Mouse (Mus musculus) Patski (cell line): Measurements from ENCODE around the gene Mrpl22. TPM values are rescaled to one million over a fixed set of nuclear protein-coding genes. Genes with fewer than 3 reads are reported as not detected.

ENCODE experiments used
- ATAC-seq: fragments of 100-300 bp; one replicate; pipeline ENCODE4 v1.8.0; 2021
- CTCF ChIA-PET: fragments of 350-600 bp; sonication (Branson Sonifier 250); formaldehyde crosslinking; loops from one replicate; lab custom pipeline; 2022; ENCODE audit warnings: inconsistent platforms; lab: Charles Lee
- POLR2A ChIA-PET: fragments of 350-600 bp; sonication (Branson Sonifier 250); formaldehyde crosslinking; loops from one replicate; lab custom pipeline; 2022; ENCODE audit warnings: antibody characterized with exemption, inconsistent platforms; lab: Charles Lee
- DNase-seq: peaks from one replicate; pipeline ENCODE4 v3.0.0-alpha.2; 2011; ENCODE audit warnings: low read depth, low spot score
- H3K27me3 ChIP-seq: fragments of 371-371 bp; one replicate; pipeline ENCODE4 v1.5.1; 2021
- CTCF ChIP-seq: fragments of 100-300 bp; IDR thresholded peaks from one replicate; pipeline ENCODE4 v1.5.1; 2021
- in situ Hi-C: fragments of 300-500 bp; cut with MboI; formaldehyde crosslinking; loops from 3 replicates; pipeline ENCODE4 v1.11.1; 2018; ENCODE audit warnings: low pct_unique_long_range_greater_than_20kb, mixed read lengths
- polyA plus RNA-seq: library from polyadenylated mRNA; unstranded; gene quantifications from one replicate; pipeline ENCODE4 v1.2.3, GENCODE M21; 2021

The Mrpl22 gene
- 56.1 TPM for polyA plus RNA-seq

GRCm38 (mm10) chr11:58171459-58172091 lies at the start of gene Mrpl22:
Mrpl22 (plus strand) TSS chr11:58171661.
- ATAC-seq (peak; percentile 45), DNase-seq (peak; percentile 79)
- H3K27me3 ChIP-seq = no peaks in the 10 kb centered on the region
- no peak for TF ChIP-seq CTCF
- POLR2A ChIA-PET = interaction anchor here (0.8 kb wide), 1 partner anchor 219 kb away, joined by 4 read pairs; no protein-coding TSS in a partner anchor
- CTCF ChIA-PET = no interaction called here
- in situ Hi-C loops = no loop called here

DNA sequence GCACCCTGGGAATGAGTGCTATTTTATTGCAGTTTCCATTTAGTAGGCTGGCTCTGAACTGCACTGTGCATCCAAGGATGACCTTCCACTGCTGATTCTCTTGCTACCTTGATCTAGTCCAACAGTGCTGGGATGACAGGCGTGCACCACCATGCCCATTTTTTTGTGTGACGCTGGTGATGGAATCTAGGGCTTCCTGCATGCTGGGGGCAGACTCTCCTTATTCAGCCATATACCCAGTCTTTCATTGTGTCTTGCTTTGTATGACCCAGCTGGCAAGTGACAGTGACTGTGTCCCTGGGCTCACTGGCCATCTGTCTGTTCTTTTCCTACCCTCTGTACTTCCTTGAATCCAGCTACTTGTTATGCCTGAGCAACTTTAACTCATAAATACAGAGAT lies 47.8 kb upstream of the Mrpl22 start:
- no peaks in the 10 kb centered on the region for H3K27me3 ChIP-seq
- in situ Hi-C loops = no loop called here
- ChIA-PET POLR2A (no interaction called here), CTCF (no interaction called here)
- ATAC-seq (no peak), DNase-seq (no peak)
- no peak for TF ChIP-seq CTCF

DNA sequence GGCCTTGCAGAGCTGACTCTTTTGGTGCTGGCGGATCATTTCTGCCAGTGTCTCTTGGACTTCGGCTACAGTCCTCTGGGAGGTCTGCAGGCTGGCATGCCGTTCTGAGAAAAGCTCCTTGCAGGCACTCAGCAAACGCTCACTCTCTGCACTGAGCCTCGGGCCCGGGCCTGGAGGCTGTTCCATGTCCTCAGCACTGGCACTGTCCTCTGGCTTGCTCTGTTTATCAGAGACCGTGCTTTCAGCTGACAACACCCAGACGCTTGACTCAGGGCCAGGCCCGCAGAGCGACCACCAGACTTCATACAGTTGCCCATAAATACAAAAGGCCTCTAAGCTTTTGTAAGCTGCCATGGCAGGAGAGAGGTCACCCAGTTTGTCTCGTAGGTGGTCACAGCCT lies 46.4 kb upstream of the Mrpl22 start:
- CTCF ChIA-PET = no interaction called here
- in situ Hi-C loops = no loop called here
- POLR2A ChIA-PET = interaction anchor here (0.9 kb wide), 1 partner anchor 16 kb away, joined by 3 read pairs; no protein-coding TSS in a partner anchor
- ATAC-seq = no peak
- DNase-seq = no peak
- TF ChIP-seq CTCF = no peak
- no peaks in the 10 kb centered on the region for H3K27me3 ChIP-seq

DNA sequence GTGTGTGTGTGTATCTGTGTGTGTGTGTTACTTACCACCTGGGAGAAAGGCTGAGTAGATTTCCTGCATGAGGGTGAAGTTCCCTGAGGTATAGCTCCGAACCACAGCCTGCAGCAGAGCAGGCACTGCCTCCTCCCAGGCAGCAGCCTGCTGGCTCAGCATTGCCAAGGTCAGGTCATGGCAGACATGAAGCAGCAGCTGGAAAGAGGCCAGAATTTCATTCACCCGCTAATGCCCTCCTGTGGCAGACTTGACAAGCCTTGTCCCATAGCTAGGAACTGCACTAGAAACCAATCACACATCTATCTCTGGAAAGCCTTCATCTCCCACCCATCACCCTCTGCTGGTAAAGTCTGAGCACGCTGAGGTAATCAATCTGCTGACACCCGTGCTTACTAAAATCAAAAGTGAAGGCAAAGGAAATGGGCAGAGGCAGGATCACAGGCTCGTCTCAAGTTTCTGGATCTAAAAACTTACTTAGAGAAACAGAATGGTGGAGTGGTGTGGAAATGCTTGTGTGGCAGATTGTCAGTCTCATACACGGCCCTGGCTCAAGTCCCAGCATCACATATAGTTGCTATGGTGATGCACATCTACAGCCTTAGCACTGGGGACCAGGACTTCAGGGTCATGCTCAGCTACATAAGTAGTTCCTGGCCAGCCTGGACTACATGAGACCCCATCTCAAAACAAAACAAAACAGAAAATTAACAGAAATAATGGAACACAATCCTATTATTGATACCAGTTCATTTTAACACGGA lies 44.9 kb upstream of the Mrpl22 start:
- DNase-seq (no peak), ATAC-seq (no peak)
- in situ Hi-C loops = no loop called here
- H3K27me3 ChIP-seq = no peaks in the 10 kb centered on the region
- POLR2A ChIA-PET = no interaction called here
- CTCF ChIA-PET = interaction anchor here (1.2 to 1.5 kb wide), 4 partner anchors 9 to 192 kb away, joined by 3 to 4 read pairs (median 4); no protein-coding TSS in a partner anchor
- no peak for TF ChIP-seq CTCF

DNA sequence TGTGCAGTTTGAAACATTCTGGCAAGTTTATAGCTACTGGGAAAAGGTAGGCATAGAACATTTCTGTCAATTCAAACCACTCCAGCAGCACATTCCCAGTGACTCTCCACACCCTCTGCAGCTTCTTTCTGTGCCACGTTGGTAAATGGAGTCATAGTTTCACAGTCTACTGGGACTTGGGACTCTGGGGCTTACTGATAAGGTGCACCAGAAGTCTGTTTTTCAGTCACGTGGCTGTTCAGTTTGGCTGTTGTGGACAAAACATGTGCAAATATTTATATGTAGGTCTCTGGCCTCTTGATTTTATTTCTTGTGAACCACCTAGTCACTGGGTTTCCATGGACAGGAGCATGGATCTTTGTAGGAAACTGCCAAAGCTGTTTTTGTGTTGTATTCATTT lies 43.9 kb upstream of the Mrpl22 start:
- POLR2A ChIA-PET = no interaction called here
- in situ Hi-C loops = no loop called here
- no peak for TF ChIP-seq CTCF
- DNase-seq (no peak), ATAC-seq (no peak)
- CTCF ChIA-PET = no interaction called here
- no peaks in the 10 kb centered on the region for H3K27me3 ChIP-seq

GRCm38 (mm10) chr11:58129302-58129843 lies 42.1 kb upstream of the Mrpl22 start:
- CTCF ChIA-PET = interaction anchor here (1.0 to 1.6 kb wide), 4 partner anchors 11 to 19 kb away, joined by 3 to 5 read pairs (median 4); no protein-coding TSS in a partner anchor
- in situ Hi-C loops = no loop called here
- no peak for TF ChIP-seq CTCF
- ATAC-seq (no peak), DNase-seq (no peak)
- POLR2A ChIA-PET = no interaction called here
- no peaks in the 10 kb centered on the region for H3K27me3 ChIP-seq

DNA sequence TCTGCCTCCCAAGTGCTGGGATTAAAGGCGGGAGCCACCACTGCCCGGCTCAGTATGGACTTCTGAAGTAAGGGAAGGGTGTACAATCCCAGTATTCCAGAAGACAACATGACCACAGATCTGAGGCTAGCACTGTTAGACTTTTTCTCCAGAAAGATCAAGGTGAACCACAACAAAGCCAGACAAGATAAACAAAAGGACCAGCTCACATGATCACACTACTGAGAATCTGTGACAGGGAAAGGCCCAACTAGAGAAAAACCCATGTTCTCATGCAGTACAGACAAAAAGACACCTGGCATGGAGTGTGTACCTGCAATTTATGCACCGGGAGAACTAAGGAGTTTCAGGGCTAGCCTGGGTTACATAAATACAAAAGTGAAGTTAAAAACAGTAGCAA lies 39.4 kb upstream of the Mrpl22 start:
- DNase-seq (no peak), ATAC-seq (no peak)
- in situ Hi-C loops = no loop called here
- H3K27me3 ChIP-seq = no peaks in the 10 kb centered on the region
- no peak for TF ChIP-seq CTCF
- CTCF ChIA-PET = no interaction called here
- POLR2A ChIA-PET = no interaction called here

- in situ Hi-C loops = no loop called here
- POLR2A ChIA-PET = interaction anchor here (0.6 to 0.7 kb wide), 2 partner anchors 9 to 14 kb away, joined by 4 to 5 read pairs; no protein-coding TSS in a partner anchor
- no peak for ATAC-seq
- TF ChIP-seq CTCF = no peak
- no peaks in the 10 kb centered on the region for H3K27me3 ChIP-seq
- DNase-seq = no peak
- CTCF ChIA-PET = no interaction called here
Measured at GRCm38 (mm10) chr11:58134869-58135268, 36.6 kb upstream of the Mrpl22 start.

DNA sequence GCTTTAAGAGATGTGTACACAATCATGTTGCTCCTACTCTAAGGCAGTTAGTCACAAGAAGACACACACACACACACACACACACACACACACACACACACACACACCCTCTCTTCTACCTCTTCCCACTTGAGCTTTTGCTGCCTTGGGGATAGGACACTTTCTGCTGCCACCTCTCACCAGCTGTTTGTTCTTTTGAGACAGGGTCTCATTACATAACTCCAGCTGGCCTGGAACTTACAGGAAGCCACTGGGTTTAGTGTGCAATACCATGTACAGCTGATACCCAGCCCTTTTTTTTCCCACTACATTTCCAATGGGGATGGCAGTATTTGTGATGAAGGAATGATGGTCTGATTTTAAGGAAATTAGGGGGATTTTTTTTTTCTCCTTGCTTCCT lies 36.2 kb upstream of the Mrpl22 start:
- DNase-seq = no peak
- no peak for ATAC-seq
- in situ Hi-C loops = no loop called here
- ChIA-PET CTCF (no interaction called here), POLR2A (interaction anchor here (0.6 to 0.7 kb wide), 2 partner anchors 9 to 14 kb away, joined by 4 to 5 read pairs; no protein-coding TSS in a partner anchor)
- H3K27me3 ChIP-seq = no peaks in the 10 kb centered on the region
- no peak for TF ChIP-seq CTCF

DNA sequence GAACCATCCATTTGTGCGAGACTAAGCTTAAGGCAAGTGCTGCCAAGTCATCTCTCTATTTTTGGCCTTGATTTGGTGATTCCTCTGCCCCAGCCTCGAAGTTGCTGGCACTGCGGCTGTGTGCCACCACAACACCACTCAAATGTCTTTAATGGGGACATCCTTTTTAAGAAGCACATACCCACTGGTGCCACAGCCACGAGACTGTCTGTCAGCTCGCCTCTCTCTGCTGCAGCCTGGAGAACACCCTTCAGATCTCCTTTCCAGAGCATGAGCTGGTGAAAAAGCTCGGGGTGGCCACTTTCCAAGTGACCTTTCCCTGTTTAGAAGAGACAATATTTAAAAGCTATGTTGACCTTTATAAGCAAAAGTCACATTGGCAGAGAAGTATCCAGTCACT lies 34.8 kb upstream of the Mrpl22 start:
- in situ Hi-C loops = no loop called here
- no peaks in the 10 kb centered on the region for H3K27me3 ChIP-seq
- no peak for ATAC-seq
- POLR2A ChIA-PET = no interaction called here
- DNase-seq = no peak
- CTCF ChIA-PET = interaction anchor here (1.7 kb wide), 1 partner anchor 11 kb away, joined by 3 read pairs; no protein-coding TSS in a partner anchor
- TF ChIP-seq CTCF = no peak

DNA sequence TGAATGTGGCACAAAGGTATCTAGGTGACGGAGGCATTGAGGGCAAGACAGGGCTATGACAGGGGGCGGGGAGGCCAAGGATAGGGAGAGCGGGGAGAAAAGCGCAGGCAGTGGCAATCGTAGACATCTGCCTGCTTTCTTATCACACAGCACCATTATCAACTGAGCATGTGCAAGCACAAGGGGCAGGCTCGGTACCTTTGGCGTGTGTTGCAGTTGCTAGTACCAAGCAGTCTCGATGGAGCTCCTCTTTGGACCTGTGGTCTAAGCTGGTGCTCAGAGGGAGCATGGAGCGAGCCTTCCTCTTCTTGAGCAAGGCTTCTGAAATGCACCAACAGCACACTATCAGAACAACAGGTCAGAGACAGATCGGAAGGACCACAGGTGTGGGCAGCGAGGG lies 32.6 kb upstream of the Mrpl22 start:
- DNase-seq = no peak
- TF ChIP-seq CTCF = no peak
- CTCF ChIA-PET = no interaction called here
- H3K27me3 ChIP-seq = no peaks in the 10 kb centered on the region
- in situ Hi-C loops = no loop called here
- ATAC-seq = no peak
- POLR2A ChIA-PET = no interaction called here
